In the genomic region with DNA sequence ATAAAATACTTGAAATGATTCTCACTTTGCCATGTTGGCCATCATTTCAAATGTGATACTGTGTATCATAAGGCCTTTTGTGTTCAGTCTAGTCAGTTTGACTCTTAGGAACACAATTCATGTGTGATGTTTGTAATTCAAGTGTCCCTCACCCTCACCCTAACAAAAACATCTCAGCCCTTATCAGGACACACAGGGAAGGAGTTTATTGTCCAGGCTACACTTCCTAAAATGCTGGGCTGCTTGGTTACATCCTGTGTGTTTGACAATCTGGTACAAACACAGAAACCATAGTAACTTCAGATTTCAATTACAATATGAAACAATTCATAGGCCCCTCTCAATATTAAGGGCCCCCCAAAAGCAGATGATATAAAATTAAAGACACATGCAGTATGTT, we compare ENCODE assay signal across 14 mouse cellular contexts.
DNase-seq lines count a peak whose midpoint lies in the region; ATAC-seq and TF ChIP-seq lines count a peak whose summit lies in the region.
"Had no signal": no experiment of that assay in that cellular context is flagged by ENCODE, and none has a peak within 500 bp of the region (broad histone marks: within the 10 kb centered on the region; RNA-seq: fewer than 3 reads in every experiment).

No protein-coding gene starts in this region.

- H3K36me3 ChIP-seq in heart, postnatal 0 days (replicated peaks; ENCODE audit: control insufficient read depth, insufficient read depth, low read length), result no peaks in the 10 kb centered on the region
- H3K36me3 ChIP-seq in neural tube, embryonic 15.5 days, result no peaks in the 10 kb centered on the region

- TF ChIP-seq EP300 in heart, postnatal 0 days (IDR thresholded peaks at IDR 0.05; ENCODE audit: low read depth), result no peak

- peak overlapping the region; percentile 54 for H3K27ac ChIP-seq in heart, postnatal 0 days (ENCODE audit: low read depth)
- 0 out of 2 replicates have a peak overlapping the region, but pooled peaks have one; percentile 23 for H3K27ac ChIP-seq in neural tube, embryonic 15.5 days (replicated peaks)
- peak overlapping the region; percentile 100 for H3K27ac ChIP-seq in embryonic fibroblast, embryonic 13.5 days (ENCODE audit: insufficient read depth, low read length)
- H3K27ac ChIP-seq: forebrain, embryonic 13.5 days had no signal

- H3K4me3 ChIP-seq in heart, postnatal 0 days (ENCODE audit: low read depth, low read length), result no peak overlapping the region
- no peak overlapping the region for H3K4me3 ChIP-seq in neural tube, embryonic 15.5 days (replicated peaks)
- no peak overlapping the region for H3K4me3 ChIP-seq in embryonic fibroblast, embryonic 13.5 days (ENCODE audit: insufficient read depth, low read length)
- H3K4me3 ChIP-seq: forebrain, embryonic 13.5 days had no signal

- H3K4me2 ChIP-seq in heart, postnatal 0 days (ENCODE audit: low read depth, low read length), result no peak overlapping the region
- no peak overlapping the region for H3K4me2 ChIP-seq in neural tube, embryonic 15.5 days
- H3K4me2 ChIP-seq: forebrain, embryonic 13.5 days had no signal

- intact Hi-C loops in left cerebral cortex, postnatal 36 days (cut with DNase I), result no loop called here

- ATAC-seq in heart, postnatal 0 days (ENCODE audit: insufficient read depth, low read depth), result 0 out of 2 replicates have a peak, but pooled peaks have one; percentile 49
- ATAC-seq in neural tube, embryonic 15.5 days (ENCODE audit: low FRiP score), result no peak
- no peak for ATAC-seq in erythroblast, adult 5-6 weeks (replicated peaks; ENCODE audit: low FRiP score, poor library complexity, severe bottlenecking)

- no peaks in the 10 kb centered on the region; the same call in 1 of the 2 replicates for H3K4me1 ChIP-seq in heart, postnatal 0 days (ENCODE audit: control insufficient read depth, insufficient read depth)
- H3K4me1 ChIP-seq in neural tube, embryonic 15.5 days, result 0 out of 2 replicates have a peak, but pooled peaks cover 7% of the 10 kb centered on the region
- peaks cover 20% of the 10 kb centered on the region for H3K4me1 ChIP-seq in embryonic fibroblast, embryonic 13.5 days (ENCODE audit: control insufficient read depth, insufficient read depth, low read length)

- no peaks in the 10 kb centered on the region for H3K27me3 ChIP-seq in heart, postnatal 0 days (ENCODE audit: control insufficient read depth, insufficient read depth, low read length)
- no peaks in the 10 kb centered on the region for H3K27me3 ChIP-seq in neural tube, embryonic 15.5 days (replicated peaks)
- H3K27me3 ChIP-seq: forebrain, embryonic 13.5 days; Patski had no signal

- H3K9me3 ChIP-seq in heart, postnatal 0 days (replicated peaks; ENCODE audit: control insufficient read depth, low read length), result no peaks in the 10 kb centered on the region
- no peaks in the 10 kb centered on the region for H3K9me3 ChIP-seq in neural tube, embryonic 15.5 days (replicated peaks)
- H3K9me3 ChIP-seq: forebrain, embryonic 13.5 days had no signal

- no peak for TF ChIP-seq CTCF in heart, postnatal 0 days (IDR thresholded peaks at IDR 0.05; ENCODE audit: low read depth)
- TF ChIP-seq CTCF in embryonic fibroblast, embryonic 13.5 days (IDR thresholded peaks at IDR 0.05; ENCODE audit: borderline replicate concordance, insufficient read depth, low read length), result no peak

- H3K9ac ChIP-seq in heart, postnatal 0 days (replicated peaks; ENCODE audit: low read depth, low read length), result no peak overlapping the region
- no peak overlapping the region for H3K9ac ChIP-seq in neural tube, embryonic 15.5 days (replicated peaks)
- H3K9ac ChIP-seq: forebrain, embryonic 13.5 days had no signal

- DNase-seq in heart, postnatal 0 days (ENCODE audit: low spot score), result peak; percentile 42
- DNase-seq in heart, adult 8-10 months (ENCODE audit: low spot score), result no peak
- no peak for DNase-seq in neural tube, embryonic 10.5 days (ENCODE audit: extremely low spot score, low spot score)
- DNase-seq in left cerebral cortex, postnatal 36 days (ENCODE audit: low spot score in 2 of 2), result no peak
- DNase-seq: cerebellum, adult 9-10 months; heart, postnatal 10 days; kidney, postnatal 10 days; liver; right cerebral cortex, postnatal 4 days had no signal

- no peak for TF ChIP-seq POLR2A in embryonic fibroblast, embryonic 13.5 days (IDR thresholded peaks at IDR 0.05; ENCODE audit: low read depth, low read length)

Comparison
In these comparisons a context has a peak if more than half of its experiments do, and no peak if none do; other contexts are left out.
1. H3K27ac ChIP-seq: peak in every context shown above with its lines; median percentile 100 in embryonic fibroblast, embryonic 13.5 days; 54 in heart, postnatal 0 days; 23 in neural tube, embryonic 15.5 days.